Mouse (Mus musculus): ENCODE measurements at regions not wholly inside any gene's neighbourhood (a gene's known extent, or its start where the extent isn't known, plus 50 kb on each side); places are given as distances from the start of the nearest gene placed in this dataset.

DNA sequence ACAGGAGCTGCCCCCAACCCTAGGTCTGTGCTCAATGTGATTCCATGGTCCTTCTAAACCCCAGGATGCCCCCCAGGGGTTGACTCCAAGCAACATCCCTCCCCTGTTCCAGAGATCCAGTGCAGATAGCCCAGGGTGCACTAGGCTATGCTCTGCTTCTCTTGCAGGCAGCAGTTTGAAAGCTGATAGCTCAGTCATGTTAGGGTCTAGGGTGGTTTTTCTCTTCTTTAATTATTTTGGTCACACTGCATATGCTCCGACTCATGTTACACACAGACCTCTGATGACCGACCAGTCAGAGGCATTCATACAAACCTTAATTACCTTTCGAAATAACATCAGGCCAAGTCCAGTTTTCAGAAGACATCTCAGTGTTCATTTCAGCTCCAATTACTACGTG, 169.2 kb downstream of the Sox11 start:
- no peak for TF ChIP-seq POLR2A (IDR thresholded peaks at IDR 0.05; ENCODE audit: low read depth, low read length)
- TF ChIP-seq CTCF (IDR thresholded peaks at IDR 0.05; ENCODE audit: extremely low read depth, insufficient read depth, insufficient read length, insufficient replicate concordance) = no peak
- WGBS = 83% methylated on average over 4 of the region's 4 CpGs
- H3K27me3 ChIP-seq (ENCODE audit: control insufficient read depth, insufficient read depth, low read length) = no peaks in the 10 kb centered on the region

GRCm38 (mm10) chr12:27171595-27171994, 170.8 kb downstream of the Sox11 start:
- Histone ChIP-seq H3K36me3 (ENCODE audit: control insufficient read depth, insufficient read depth, low read length) (no peaks in the 10 kb centered on the region), H3K27ac (ENCODE audit: insufficient read depth, low read length) (no peak overlapping the region), H3K4me3 (ENCODE audit: extremely low read depth, insufficient read depth, insufficient read length) (no peak overlapping the region), H3K4me1 (ENCODE audit: control insufficient read depth, insufficient read depth, insufficient read length) (no peaks in the 10 kb centered on the region), H3K27me3 (ENCODE audit: control insufficient read depth, insufficient read depth, low read length) (no peaks in the 10 kb centered on the region)
- DNase-seq (ENCODE audit: low read depth in 1 of 2, low spot score in 2 of 2) = no peak
- TF ChIP-seq POLR2A (IDR thresholded peaks at IDR 0.05; ENCODE audit: low read depth, low read length) = no peak
- TF ChIP-seq CTCF (IDR thresholded peaks at IDR 0.05; ENCODE audit: extremely low read depth, insufficient read depth, insufficient read length, insufficient replicate concordance) = no peak

More for the DNA sequence above, 169.2 kb downstream of the Sox11 start:
- H3K27ac ChIP-seq (ENCODE audit: insufficient read depth, low read length) = no peak overlapping the region
- H3K4me3 ChIP-seq (ENCODE audit: extremely low read depth, insufficient read depth, insufficient read length) = no peak overlapping the region
- DNase-seq (ENCODE audit: low read depth in 1 of 2, low spot score in 2 of 2) = no peak
- H3K36me3 ChIP-seq (ENCODE audit: control insufficient read depth, insufficient read depth, low read length) = no peaks in the 10 kb centered on the region
- H3K4me1 ChIP-seq (ENCODE audit: control insufficient read depth, insufficient read depth, insufficient read length) = no peaks in the 10 kb centered on the region

- Histone ChIP-seq H3K36me3 (ENCODE audit: control insufficient read depth, insufficient read depth, low read length) (no peaks in the 10 kb centered on the region), H3K4me3 (ENCODE audit: extremely low read depth, insufficient read depth, insufficient read length) (no peak overlapping the region), H3K4me1 (ENCODE audit: control insufficient read depth, insufficient read depth, insufficient read length) (no peaks in the 10 kb centered on the region), H3K27ac (ENCODE audit: insufficient read depth, low read length) (no peak overlapping the region), H3K27me3 (ENCODE audit: control insufficient read depth, insufficient read depth, low read length) (no peaks in the 10 kb centered on the region)
- WGBS = 89% methylated on average over 4 of the region's 4 CpGs
- DNase-seq (ENCODE audit: low read depth in 1 of 2, low spot score in 2 of 2) = no peak
- TF ChIP-seq POLR2A (IDR thresholded peaks at IDR 0.05; ENCODE audit: low read depth, low read length) (no peak), CTCF (IDR thresholded peaks at IDR 0.05; ENCODE audit: extremely low read depth, insufficient read depth, insufficient read length, insufficient replicate concordance) (no peak)
Observed at GRCm38 (mm10) chr12:27164920-27165504, 177.4 kb downstream of the Sox11 start.

DNA sequence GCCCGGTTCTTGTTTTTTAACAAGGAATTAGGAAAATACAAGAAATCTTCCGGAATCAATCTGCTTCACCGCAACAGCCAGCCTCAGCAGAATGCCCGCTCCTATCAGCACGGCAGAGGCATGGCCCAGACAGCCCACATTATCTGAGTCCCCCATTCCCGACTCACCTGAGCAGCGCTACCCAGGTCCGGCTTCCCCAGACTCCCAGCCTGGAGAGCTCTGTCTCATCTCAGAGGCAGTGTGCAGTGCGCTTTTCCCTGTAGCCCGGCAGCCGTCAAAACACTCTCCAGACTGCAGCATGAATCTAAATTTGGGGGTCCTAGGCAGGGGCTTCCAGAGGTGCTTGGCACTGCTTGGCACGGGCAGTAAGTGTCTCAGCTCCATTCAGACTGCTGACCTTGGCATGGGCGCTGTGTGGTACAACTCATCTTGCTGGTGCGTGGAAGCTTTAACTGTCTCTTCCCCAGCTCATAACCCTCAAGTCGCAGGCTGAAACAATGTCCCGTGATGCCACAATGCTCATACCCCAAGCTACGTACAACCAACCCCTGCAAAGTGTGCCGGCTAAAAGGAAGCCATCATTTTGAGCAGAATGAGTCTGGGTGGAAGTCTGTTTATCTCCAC, 182.2 kb downstream of the Sox11 start:
- no peaks in the 10 kb centered on the region for H3K36me3 ChIP-seq (ENCODE audit: control insufficient read depth, insufficient read depth, low read length)
- TF ChIP-seq POLR2A (IDR thresholded peaks at IDR 0.05; ENCODE audit: low read depth, low read length) (no peak), CTCF (IDR thresholded peaks at IDR 0.05; ENCODE audit: extremely low read depth, insufficient read depth, insufficient read length, insufficient replicate concordance) (no peak)

GRCm38 (mm10) chr12:27159416-27160062, 182.8 kb downstream of the Sox11 start:
- Histone ChIP-seq H3K36me3 (ENCODE audit: control insufficient read depth, insufficient read depth, low read length) (no peaks in the 10 kb centered on the region), H3K27ac (ENCODE audit: insufficient read depth, low read length) (no peak overlapping the region), H3K27me3 (ENCODE audit: control insufficient read depth, insufficient read depth, low read length) (no peaks in the 10 kb centered on the region), H3K4me3 (ENCODE audit: extremely low read depth, insufficient read depth, insufficient read length) (no peak overlapping the region), H3K4me1 (ENCODE audit: control insufficient read depth, insufficient read depth, insufficient read length) (no peaks in the 10 kb centered on the region)
- DNase-seq (ENCODE audit: low read depth in 1 of 2, low spot score in 2 of 2) = no peak
- WGBS = 87% methylated on average over 8 of the region's 8 CpGs
- no peak for TF ChIP-seq POLR2A (IDR thresholded peaks at IDR 0.05; ENCODE audit: low read depth, low read length)
- TF ChIP-seq CTCF (IDR thresholded peaks at IDR 0.05; ENCODE audit: extremely low read depth, insufficient read depth, insufficient read length, insufficient replicate concordance) = no peak

More for the DNA sequence above, 182.2 kb downstream of the Sox11 start:
- H3K27me3 ChIP-seq (ENCODE audit: control insufficient read depth, insufficient read depth, low read length) = no peaks in the 10 kb centered on the region
- no peak for DNase-seq (ENCODE audit: low read depth in 1 of 2, low spot score in 2 of 2)
- no peak overlapping the region for H3K27ac ChIP-seq (ENCODE audit: insufficient read depth, low read length)
- no peaks in the 10 kb centered on the region for H3K4me1 ChIP-seq (ENCODE audit: control insufficient read depth, insufficient read depth, insufficient read length)
- H3K4me3 ChIP-seq (ENCODE audit: extremely low read depth, insufficient read depth, insufficient read length) = no peak overlapping the region
- WGBS = 79% methylated on average over 18 of the region's 18 CpGs

DNA sequence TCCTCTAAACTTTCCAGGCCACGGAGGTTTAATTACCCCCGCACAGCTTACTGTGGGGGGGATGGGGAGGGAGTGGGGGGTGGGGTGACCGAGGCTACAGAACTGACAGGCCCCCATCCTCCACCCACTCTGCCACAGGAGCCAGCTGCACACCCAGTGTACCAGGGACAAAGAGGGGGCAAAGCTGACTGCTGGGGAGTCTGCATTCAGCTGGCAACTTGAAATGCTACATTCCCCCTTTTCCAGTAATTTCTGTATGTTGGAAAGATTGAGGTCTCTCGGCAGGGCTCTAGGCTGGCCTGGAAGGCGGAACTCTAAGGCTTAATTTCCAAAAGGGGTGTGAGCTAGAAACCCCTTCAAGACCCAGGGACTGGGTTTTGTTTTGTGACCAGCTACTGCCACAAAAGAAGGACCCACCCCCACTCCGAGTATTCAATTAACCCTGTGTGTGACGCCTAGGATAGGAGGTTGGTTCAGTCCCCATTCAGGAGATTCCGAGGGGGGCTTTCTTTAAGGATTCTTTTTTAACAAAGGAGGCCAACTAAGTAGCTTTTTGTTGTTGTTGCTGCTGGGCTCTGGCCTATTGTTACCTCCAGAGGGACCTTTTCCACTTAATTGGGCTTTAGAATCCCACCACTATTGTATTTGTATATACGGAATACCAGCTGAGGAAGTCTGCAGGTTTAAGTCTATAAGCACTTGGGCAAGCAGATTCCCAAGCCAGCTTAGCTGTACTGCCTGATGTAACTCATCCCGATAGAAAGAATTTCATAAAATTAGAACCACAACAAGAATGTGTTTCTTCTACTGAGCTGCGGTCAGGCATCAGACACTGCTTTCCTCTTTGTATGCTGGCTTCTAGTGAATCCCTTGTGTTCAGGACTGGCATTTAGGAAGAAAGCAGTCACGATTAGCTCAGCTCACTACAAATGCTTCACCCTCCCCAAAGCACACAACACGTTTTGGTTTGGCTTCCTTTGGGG, 191.2 kb downstream of the Sox11 start:
- Histone ChIP-seq H3K27ac (ENCODE audit: insufficient read depth, low read length) (no peak overlapping the region), H3K4me1 (ENCODE audit: control insufficient read depth, insufficient read depth, insufficient read length) (no peaks in the 10 kb centered on the region), H3K27me3 (ENCODE audit: control insufficient read depth, insufficient read depth, low read length) (no peaks in the 10 kb centered on the region), H3K36me3 (ENCODE audit: control insufficient read depth, insufficient read depth, low read length) (no peaks in the 10 kb centered on the region), H3K4me3 (ENCODE audit: extremely low read depth, insufficient read depth, insufficient read length) (no peak overlapping the region)
- DNase-seq (ENCODE audit: low read depth in 1 of 2, low spot score in 2 of 2) = no peak
- TF ChIP-seq POLR2A (IDR thresholded peaks at IDR 0.05; ENCODE audit: low read depth, low read length) (no peak), CTCF (IDR thresholded peaks at IDR 0.05; ENCODE audit: extremely low read depth, insufficient read depth, insufficient read length, insufficient replicate concordance) (no peak)
- WGBS = 65% methylated on average over 13 of the region's 13 CpGs
